Mouse (Mus musculus): ENCODE data around the gene 1700013G24Rik. TPM values are rescaled to one million over a fixed set of nuclear protein-coding genes. Genes with fewer than 3 reads are reported as not detected.

1700013G24Rik gene
- polyA plus RNA-seq, 1 experiment from 2014 or later: not detected

- H3K4me2 ChIP-seq (replicated peaks; ENCODE audit: low read depth): no peak overlapping the region
- no peak overlapping the region for H3K9ac ChIP-seq (ENCODE audit: low read length)
- ATAC-seq (ENCODE audit: low FRiP score, low TSS enrichment) (no peak), DNase-seq (ENCODE audit: low spot score) (no peak)
- no peaks in the 10 kb centered on the region for H3K9me3 ChIP-seq (ENCODE audit: control insufficient read depth, low read length)
- no peak for TF ChIP-seq CTCF (IDR thresholded peaks at IDR 0.05; ENCODE audit: low read depth)
- no peak for TF ChIP-seq EP300 (optimal IDR thresholded peaks at IDR 0.05)
- no peaks in the 10 kb centered on the region for H3K27me3 ChIP-seq (ENCODE audit: control insufficient read depth, insufficient read depth, low read length)
- 75% methylated on average over 4 of the region's 4 CpGs for WGBS
- peaks cover 25% of the 10 kb centered on the region for H3K4me1 ChIP-seq (replicated peaks; ENCODE audit: control insufficient read depth, insufficient read depth)
- no peak overlapping the region; the same call in 1 of the 2 replicates for H3K27ac ChIP-seq (replicated peaks)
- no peak overlapping the region for H3K4me3 ChIP-seq (ENCODE audit: low read depth, low read length)
- H3K36me3 ChIP-seq (ENCODE audit: control insufficient read depth, insufficient read depth, low read length): no peaks in the 10 kb centered on the region; the same call in 1 of the 2 replicates
Observed at GRCm38 (mm10) chr4:137493187-137493586, 40.1 kb downstream of the 1700013G24Rik start.

- TF ChIP-seq CTCF (IDR thresholded peaks at IDR 0.05; ENCODE audit: low read depth) (no peak), EP300 (optimal IDR thresholded peaks at IDR 0.05) (no peak)
Observed at GRCm38 (mm10) chr4:137494751-137495500, 41.8 kb downstream of the 1700013G24Rik start.

GRCm38 (mm10) chr4:137495501-137496100 lies 42.5 kb downstream of the 1700013G24Rik start:
- Histone ChIP-seq H3K9me3 (ENCODE audit: control insufficient read depth, low read length) (no peaks in the 10 kb centered on the region), H3K4me3 (ENCODE audit: low read depth, low read length) (no peak overlapping the region), H3K27me3 (ENCODE audit: control insufficient read depth, insufficient read depth, low read length) (no peaks in the 10 kb centered on the region), H3K4me1 (replicated peaks; ENCODE audit: control insufficient read depth, insufficient read depth) (peaks cover 24% of the 10 kb centered on the region), H3K36me3 (ENCODE audit: control insufficient read depth, insufficient read depth, low read length) (no peaks in the 10 kb centered on the region), H3K9ac (ENCODE audit: low read length) (no peak overlapping the region), H3K27ac (replicated peaks) (peak overlapping the region; percentile 74; the same call in 1 of the 2 replicates), H3K4me2 (replicated peaks; ENCODE audit: low read depth) (no peak overlapping the region)
- TF ChIP-seq CTCF (IDR thresholded peaks at IDR 0.05; ENCODE audit: low read depth): no peak
- no peak for TF ChIP-seq EP300 (optimal IDR thresholded peaks at IDR 0.05)
- 42% methylated on average over 6 of the region's 6 CpGs for WGBS
- no peak for ATAC-seq (ENCODE audit: low FRiP score, low TSS enrichment)
- DNase-seq (ENCODE audit: low spot score): no peak

More at GRCm38 (mm10) chr4:137494751-137495500, 41.8 kb downstream of the 1700013G24Rik start:
- Histone ChIP-seq H3K4me2 (replicated peaks; ENCODE audit: low read depth) (no peak overlapping the region), H3K27me3 (ENCODE audit: control insufficient read depth, insufficient read depth, low read length) (no peaks in the 10 kb centered on the region), H3K9me3 (ENCODE audit: control insufficient read depth, low read length) (no peaks in the 10 kb centered on the region), H3K9ac (ENCODE audit: low read length) (peak overlapping the region; percentile 47), H3K4me1 (replicated peaks; ENCODE audit: control insufficient read depth, insufficient read depth) (peaks cover 24% of the 10 kb centered on the region), H3K36me3 (ENCODE audit: control insufficient read depth, insufficient read depth, low read length) (no peaks in the 10 kb centered on the region; the same call in 1 of the 2 replicates), H3K27ac (replicated peaks) (peak overlapping the region; percentile 74), H3K4me3 (ENCODE audit: low read depth, low read length) (no peak overlapping the region)
- 21% methylated on average over 17 of the region's 19 CpGs for WGBS
- ATAC-seq (ENCODE audit: low FRiP score, low TSS enrichment) (peak; percentile 53), DNase-seq (ENCODE audit: low spot score) (peak; percentile 43)

GRCm38 (mm10) chr4:137497367-137497766 lies 44.3 kb downstream of the 1700013G24Rik start:
- H3K9ac ChIP-seq (ENCODE audit: low read length): no peak overlapping the region
- WGBS: 25% methylated on average over 5 of the region's 5 CpGs
- H3K36me3 ChIP-seq (ENCODE audit: control insufficient read depth, insufficient read depth, low read length): peaks cover 4% of the 10 kb centered on the region; the same call in 1 of the 2 replicates
- peaks cover 24% of the 10 kb centered on the region for H3K4me1 ChIP-seq (replicated peaks; ENCODE audit: control insufficient read depth, insufficient read depth)
- TF ChIP-seq CTCF (IDR thresholded peaks at IDR 0.05; ENCODE audit: low read depth) (no peak), EP300 (optimal IDR thresholded peaks at IDR 0.05) (no peak)
- H3K4me2 ChIP-seq (replicated peaks; ENCODE audit: low read depth): no peak overlapping the region; the same call in 1 of the 2 replicates
- H3K4me3 ChIP-seq (ENCODE audit: low read depth, low read length): no peak overlapping the region
- peak overlapping the region; percentile 82 for H3K27ac ChIP-seq (replicated peaks)
- peak; percentile 21; the same call in 1 of the 2 replicates for ATAC-seq (ENCODE audit: low FRiP score, low TSS enrichment)
- peak; percentile 54 for DNase-seq (ENCODE audit: low spot score)
- no peaks in the 10 kb centered on the region for H3K9me3 ChIP-seq (ENCODE audit: control insufficient read depth, low read length)
- no peaks in the 10 kb centered on the region for H3K27me3 ChIP-seq (ENCODE audit: control insufficient read depth, insufficient read depth, low read length)

- H3K36me3 ChIP-seq (ENCODE audit: control insufficient read depth, insufficient read depth, low read length): peaks cover 5% of the 10 kb centered on the region; the same call in 1 of the 2 replicates
- H3K27me3 ChIP-seq (ENCODE audit: control insufficient read depth, insufficient read depth, low read length): no peaks in the 10 kb centered on the region
- peaks cover 24% of the 10 kb centered on the region for H3K4me1 ChIP-seq (replicated peaks; ENCODE audit: control insufficient read depth, insufficient read depth)
- DNase-seq (ENCODE audit: low spot score): no peak
- TF ChIP-seq EP300 (optimal IDR thresholded peaks at IDR 0.05) (no peak), CTCF (IDR thresholded peaks at IDR 0.05; ENCODE audit: low read depth) (no peak)
- peak overlapping the region; percentile 82 for H3K27ac ChIP-seq (replicated peaks)
- 31% methylated on average over 9 of the region's 9 CpGs for WGBS
- no peak overlapping the region; the same call in 1 of the 2 replicates for H3K4me2 ChIP-seq (replicated peaks; ENCODE audit: low read depth)
- H3K4me3 ChIP-seq (ENCODE audit: low read depth, low read length): no peak overlapping the region
- no peak; the same call in 1 of the 2 replicates for ATAC-seq (ENCODE audit: low FRiP score, low TSS enrichment)
- no peaks in the 10 kb centered on the region for H3K9me3 ChIP-seq (ENCODE audit: control insufficient read depth, low read length)
- H3K9ac ChIP-seq (ENCODE audit: low read length): no peak overlapping the region; the same call in 1 of the 2 replicates
Observed at GRCm38 (mm10) chr4:137497892-137498722, 45.0 kb downstream of the 1700013G24Rik start.

Data from stomach, postnatal 0 days (tissue).